Mouse (Mus musculus): ENCODE results near the gene Unc50.
A peak's percentile ranks its signal among the peaks of the same experiment; 100 is the strongest.

Gene Unc50

DNA sequence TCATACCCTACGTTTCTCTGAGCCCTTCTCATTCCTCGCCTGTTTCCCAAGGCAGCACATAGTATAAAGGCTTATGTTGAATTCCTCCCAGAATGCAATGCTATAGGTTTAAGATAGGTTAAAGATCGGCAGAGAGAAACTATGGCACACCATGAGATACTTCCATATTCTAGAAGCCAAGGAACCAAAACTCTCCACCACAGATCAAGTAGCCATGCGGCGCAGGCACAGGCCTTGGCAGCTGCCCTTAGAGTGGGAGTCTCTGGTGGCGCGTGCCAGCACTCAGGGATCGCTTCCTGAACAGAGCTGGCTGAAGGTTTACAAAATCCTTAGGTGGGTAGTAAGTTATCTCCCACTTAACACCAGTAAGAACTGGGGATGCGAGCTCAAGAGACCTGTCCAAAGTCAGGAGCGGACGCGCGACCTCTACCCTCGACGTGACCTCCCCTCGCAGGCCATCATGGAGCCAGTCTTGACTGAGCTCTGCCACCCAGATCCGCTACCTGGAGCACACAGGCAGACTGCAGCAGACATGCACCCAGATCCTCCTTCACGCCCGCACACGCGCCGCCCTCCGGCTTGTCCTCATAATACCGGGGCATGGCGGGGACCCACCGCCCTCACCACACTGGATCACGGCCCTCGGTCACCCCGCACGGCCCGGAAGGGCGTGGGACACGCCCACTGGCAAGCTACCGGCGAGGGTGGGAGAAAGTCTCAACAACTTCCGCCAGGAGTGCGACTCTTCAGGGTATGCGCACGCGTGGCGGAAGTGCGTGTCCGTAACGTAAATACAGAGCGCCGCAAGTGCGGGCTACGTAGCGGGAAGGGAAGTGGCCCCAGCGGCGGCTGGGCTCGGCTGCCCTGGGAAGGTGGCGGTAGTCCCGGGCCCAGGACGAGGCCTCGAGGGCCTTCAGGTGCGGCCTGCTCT lies at the start of gene Unc50, which contains the start of gene Coa5:
TSS of gene Unc50 (plus strand) at position 774 of the 931 bp plus-strand sequence.
TSS of gene Coa5 (minus strand) at position 738 of the 931 bp plus-strand sequence.
- DNase-seq (ENCODE audit: low spot score): peak; percentile 97

DNA sequence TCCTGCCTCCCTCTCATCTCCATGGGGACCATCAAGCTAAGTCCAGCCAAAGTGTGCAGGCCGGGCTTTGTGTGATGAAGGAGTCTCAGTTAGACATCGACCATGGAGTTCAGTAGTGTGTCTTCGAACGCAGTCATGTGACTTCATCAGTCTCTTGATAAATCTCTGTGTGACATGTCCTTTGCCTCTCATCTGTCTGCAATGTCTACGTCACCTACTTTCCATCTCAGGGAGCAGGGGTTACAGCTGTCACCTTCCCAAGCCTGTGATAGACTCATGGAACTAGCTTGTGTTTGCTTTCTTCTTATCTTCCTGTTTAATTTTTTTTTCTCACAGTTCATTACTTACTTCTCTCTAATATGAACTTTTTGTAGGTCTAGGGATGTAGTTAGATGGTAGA lies 49.0 kb upstream of the Unc50 start:
- no peak for DNase-seq (ENCODE audit: low spot score)

DNA sequence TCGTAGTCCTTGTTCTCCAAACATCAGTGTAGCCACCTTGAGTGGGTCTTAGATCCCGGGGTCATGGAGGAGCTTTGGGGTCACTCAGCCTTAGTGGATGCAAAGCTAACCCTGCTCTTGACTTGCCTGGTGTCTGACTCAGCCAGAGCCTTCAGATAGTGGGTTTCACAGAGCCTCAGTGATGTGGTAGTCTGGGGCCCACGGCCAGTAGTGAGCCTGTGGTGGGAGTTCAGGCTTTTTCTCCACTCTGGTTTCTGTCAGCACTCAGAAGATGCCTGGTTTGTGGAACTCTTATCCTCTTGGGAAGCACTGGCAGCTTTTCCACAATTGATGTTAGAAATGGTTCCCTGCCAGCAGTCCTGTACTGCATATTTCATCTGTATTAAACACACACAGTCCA lies 45.6 kb upstream of the Unc50 start:
- DNase-seq (ENCODE audit: low spot score): no peak

DNA sequence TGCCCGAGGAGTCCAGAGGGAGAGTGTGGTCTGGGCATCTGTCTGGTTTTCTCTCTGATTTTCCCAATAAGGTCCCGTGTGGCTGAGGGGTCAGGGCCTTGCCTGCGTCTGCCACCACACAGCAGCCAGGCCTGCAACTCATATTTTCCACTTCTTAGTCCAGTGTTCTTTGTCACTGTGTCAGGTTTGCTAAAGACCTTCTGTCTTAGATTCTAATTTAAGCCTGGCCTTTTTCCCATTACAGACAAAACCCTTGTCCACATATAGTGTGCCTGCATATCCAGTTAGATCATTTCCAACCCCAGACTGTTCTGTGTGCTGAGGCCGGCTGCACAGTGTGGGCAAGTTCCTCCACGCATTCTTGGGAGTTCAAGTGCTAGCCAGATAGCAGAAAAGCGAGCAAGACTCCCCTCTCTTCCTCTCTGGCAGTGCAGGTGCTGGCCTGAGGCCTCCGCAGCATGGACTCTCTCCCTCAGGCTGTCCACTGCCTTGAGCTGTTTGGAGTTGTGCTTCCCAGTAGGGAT lies 43.4 kb upstream of the Unc50 start:
- DNase-seq (ENCODE audit: low spot score): no peak

DNA sequence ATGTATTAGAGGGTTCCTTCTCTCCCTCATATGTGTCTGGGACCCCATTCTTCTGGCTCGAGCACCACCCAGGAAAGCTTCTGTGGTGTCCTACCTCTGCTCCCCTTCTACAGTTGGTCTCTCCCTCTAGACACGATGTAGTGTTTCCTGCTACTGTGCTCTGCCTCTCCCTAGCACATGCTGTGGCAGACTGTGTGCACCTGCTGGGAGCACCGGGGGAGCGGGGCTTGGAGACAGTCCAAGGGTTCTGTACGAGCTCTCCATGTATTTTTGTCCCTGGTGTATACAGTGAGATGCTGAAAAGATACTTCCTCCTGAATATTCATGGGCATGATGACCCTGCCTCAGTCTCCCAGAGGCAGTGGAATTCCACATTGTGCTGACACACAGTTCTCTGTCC lies 36.8 kb upstream of the Unc50 start:
- DNase-seq (ENCODE audit: low spot score): no peak

DNA sequence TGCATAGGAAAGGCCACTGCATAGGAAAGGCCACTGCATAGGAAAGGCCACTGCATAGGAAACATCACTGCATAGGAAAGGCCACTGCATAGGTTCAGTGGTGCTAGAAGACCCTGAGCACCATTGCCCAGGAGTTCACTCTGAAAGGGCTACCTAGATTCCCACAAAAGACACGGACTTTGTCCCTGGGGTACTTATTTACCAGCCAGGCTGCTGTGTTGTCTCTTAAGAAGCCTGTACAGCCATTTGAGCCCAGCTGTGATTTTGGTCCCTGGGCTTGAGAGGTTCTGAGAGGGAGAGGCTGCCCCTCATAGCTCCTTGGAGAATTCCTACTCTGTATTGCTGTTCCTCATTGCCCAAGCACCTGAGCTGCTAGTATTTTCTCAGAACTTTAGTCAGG lies 33.5 kb upstream of the Unc50 start:
- DNase-seq (ENCODE audit: low spot score): no peak

DNA sequence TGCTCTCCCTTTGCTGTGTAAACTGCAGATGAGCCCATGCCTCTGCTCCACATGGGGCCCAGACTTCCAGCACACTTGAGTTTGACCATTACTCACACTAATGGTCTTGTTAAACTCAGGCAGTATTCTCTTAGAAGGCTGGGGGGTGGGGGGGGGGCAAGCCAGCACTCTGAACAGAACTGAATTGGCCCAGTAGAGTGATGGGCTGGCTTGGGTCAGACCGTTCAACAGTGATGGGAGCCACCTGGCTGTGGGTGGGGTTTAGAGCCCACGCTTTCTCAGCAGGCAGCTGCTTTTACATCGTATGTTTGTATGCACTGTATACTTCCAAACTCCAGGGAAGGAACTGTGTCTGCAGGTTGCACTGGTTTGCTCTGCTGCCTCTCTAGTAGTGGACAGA lies 31.0 kb upstream of the Unc50 start:
- peak; percentile 20 for DNase-seq (ENCODE audit: low spot score)

DNA sequence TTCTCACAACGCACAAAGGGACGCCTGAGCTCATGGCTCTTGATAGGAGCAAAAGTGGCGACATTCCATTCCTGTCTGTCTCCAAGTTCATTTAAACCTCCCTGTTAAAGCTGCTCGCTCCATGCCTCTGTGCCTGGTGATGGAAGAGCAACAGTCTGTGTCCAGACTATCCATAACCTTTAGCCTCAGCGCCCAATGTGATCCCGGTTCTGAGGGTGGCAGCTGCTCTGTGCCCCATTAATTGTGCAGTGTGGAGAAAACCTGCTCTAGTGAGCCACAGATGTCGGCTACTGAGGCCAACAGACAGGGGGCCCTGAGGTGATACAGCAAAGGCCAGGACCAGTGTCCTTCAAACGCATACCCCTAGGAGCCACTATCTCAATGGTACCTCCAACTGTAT lies 30.2 kb upstream of the Unc50 start:
- peak; percentile 9 for DNase-seq (ENCODE audit: low spot score)

DNA sequence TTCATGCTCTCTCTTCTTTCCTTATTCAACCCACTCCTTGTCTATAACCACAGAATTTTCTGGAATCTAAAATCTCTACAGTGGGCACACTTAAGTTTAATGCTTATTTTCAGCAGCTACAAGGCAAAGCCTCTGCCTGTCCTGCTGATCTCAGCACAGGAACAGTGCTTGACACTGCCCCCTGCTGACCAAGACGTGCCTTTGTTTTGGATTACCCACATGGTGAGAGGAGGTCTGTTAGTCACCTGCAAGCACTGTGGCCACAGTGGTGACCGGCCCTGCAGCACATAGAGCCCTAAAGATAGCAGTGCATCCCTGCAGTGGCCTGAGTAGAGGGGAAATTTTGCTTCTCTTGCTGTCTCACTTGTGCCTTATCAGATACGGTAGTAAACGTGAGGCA lies 28.3 kb upstream of the Unc50 start:
- DNase-seq (ENCODE audit: low spot score): peak; percentile 79

DNA sequence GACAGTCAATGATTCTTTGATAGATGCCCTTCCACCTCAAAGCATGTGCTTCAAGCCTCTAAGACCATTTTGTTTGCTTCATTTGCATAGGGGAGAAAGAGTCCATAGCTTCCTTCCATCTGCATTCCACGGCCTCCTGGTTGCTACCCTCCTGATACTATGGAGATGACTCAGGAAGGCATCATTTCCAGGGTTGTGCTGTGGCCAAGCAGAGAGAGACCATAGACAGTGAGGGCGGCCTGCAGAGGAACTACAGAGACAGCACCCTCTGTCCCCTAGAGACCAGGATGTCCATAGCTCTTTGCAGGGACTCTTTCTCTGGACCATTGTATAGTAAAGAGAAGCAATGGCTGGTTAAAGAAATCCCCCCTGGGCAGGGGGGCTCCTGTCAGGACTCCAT lies 24.8 kb upstream of the Unc50 start:
- no peak for DNase-seq (ENCODE audit: low spot score)

DNA sequence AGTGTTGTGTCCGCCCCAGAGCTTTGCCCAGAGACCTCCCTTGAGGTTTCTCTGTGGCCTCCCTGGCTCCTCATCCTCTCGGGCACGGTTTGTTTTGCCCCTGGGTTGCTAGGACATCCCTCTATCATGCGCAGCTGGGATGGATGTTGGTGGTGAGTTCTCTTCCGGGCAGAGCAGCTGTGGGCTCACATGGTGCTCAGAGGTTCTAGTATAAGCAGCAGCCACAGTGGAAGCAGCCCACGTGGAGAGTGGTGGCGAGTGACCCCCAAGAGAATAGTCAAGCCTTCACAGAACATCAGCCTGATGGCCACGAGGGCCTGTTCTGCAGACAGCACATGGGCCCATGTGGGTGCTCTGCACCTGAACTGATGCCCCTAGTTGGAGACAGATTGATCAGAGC lies 22.7 kb upstream of the Unc50 start:
- DNase-seq (ENCODE audit: low spot score): no peak

DNA sequence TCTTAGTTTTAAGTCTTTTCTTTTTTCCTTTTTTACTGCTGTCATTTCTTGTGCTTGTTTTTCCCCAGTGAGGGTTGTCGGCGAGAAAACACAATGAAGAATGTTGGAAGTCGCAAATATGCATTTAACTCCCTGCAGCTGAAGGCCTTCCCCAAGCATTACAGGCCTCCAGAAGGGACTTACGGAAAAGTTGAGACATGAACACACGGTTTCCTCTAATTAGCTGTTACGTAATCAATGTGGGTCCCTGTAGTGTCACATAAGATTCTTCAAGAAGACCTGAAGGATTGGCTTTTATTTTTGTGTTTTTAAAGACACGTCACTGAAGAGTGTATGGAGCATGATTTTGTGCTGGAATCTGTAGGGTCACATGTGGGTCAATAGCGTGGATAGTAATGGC lies 21.9 kb upstream of the Unc50 start:
- DNase-seq (ENCODE audit: low spot score): no peak

DNA sequence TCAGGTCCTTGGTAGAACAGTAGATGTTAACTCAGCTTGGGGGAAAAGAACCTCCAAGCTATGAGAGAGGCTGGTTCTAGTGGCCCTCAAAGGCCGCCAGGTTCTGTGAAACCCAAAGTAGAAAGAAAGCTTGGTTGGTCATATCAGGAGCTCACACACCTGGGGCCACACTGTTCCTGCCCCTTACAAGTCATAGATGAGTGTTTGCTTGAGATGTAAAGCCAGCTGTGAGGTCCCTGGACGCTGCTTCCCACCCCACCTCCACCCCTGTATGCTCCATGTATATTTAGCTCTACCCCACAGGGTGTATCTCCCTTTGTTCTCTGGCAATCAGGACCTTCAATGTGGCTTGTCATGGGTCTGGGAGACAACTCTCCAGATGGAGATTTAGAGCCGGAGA lies 21.3 kb upstream of the Unc50 start:
- no peak for DNase-seq (ENCODE audit: low spot score)

DNA sequence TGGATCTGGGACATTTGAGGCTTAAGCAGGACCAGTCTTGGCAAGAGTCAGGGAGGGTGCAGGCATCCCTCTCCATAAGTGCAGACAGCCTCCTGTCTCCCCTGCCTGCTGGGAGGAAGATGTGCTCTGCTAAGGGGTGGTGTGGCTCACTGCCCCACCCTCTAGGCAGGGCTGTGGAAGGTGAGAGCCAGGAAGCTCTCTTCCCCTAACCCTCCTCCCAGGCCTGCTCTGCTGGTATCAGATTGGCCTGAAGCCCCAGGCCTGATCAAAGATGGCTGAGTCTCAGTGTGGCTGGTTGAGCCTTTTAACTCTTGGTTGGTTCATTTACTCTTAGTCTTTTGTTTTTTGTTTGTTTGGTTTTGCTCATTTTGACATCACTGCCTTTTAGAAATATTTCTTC lies 20.3 kb upstream of the Unc50 start:
- no peak for DNase-seq (ENCODE audit: low spot score)

DNA sequence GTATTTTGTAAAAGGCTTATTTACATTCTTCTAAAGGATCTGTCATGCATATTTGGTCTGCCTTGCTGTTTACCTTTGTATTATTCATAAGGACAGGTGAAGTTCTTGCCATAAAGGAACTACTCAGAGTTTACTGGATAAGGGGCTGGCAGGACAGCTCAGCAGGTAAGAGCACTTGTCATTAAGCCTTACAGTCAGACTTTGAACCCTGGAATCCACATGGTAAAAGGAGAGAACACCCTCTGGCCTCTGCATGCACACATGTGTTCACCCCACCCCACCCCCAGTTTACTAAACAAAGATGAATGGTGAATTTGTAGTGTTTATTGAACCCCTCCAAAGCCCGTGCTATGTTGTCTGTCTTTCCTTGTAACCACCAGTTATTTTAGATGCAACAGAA lies 14.5 kb upstream of the Unc50 start:
- no peak for DNase-seq (ENCODE audit: low spot score)

DNA sequence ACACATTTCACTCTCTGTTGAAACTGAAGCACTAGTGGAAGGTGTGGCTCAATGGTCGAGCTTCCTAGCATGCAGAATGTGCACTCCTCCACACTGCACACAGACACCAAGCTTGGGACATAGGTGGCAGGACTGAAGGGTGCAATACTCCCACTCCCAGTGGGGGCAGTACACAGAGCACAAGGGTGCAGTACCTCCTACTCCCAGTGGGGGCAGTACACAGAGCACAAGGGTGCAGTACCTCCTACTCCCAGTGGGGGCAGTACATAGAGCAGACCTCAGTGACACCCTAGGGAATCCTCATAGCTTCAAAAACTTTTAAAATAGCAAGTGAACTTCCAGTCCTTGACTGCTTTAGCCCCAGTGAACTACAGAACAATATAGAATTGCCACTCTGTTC lies 10.5 kb upstream of the Unc50 start:
- peak; percentile 15 for DNase-seq (ENCODE audit: low spot score)

DNA sequence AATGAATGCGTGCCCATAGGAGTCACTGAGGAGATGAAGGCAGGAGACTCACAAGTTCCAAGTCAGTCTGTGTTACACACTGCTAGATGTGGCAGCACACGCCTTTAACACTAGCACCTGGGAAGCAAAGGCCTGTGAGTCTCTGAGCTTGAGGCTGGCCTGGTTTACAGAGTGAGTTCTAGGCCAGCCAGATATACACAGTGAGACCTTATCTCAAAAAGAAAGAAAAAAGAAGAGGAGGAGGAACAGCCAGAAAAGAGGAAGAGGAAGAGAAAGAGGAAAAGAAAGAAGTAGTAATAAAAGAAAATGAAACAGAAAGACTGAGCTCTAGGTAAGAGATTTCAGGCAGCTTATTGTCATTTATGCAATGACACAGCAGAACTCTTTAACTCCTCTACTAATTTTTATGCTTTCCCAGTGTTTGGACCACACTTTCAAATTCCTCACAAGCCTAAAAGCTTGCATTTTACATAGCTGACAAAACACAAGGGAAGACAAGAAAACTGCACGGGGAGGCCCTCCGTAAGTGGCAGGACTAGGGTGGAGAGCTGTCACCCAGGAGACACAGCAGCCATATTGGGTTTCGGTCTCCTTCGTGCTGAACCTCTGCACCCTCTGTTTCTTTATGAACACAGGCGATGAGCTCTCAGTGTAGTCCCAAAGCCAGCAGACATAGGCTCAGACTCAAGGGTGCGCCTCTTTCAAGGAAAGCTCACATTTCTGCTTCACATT lies 2.6 kb upstream of the Unc50 start:
- DNase-seq (ENCODE audit: low spot score): no peak

DNA sequence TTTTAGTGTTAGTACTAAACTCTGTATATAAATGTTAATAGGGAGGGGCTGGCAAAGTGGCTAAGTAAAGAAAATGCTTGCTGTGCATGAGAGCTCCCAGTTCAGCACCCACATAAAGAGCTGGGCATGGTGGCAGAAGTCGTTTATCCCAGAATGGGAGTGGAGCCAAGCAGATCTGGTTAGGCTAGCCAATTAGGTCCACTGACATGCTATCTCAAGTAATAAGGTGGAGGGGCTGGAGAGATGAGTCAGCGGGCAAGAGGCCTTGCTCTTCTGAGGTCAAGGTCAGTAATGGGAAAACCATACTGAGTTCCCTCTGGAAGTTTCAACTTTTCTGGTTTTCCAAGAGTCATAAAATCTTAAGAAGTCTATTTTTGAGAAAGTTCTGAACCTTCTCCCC lies 1.0 kb upstream of the Unc50 start:
- no peak for DNase-seq (ENCODE audit: low spot score)

DNA sequence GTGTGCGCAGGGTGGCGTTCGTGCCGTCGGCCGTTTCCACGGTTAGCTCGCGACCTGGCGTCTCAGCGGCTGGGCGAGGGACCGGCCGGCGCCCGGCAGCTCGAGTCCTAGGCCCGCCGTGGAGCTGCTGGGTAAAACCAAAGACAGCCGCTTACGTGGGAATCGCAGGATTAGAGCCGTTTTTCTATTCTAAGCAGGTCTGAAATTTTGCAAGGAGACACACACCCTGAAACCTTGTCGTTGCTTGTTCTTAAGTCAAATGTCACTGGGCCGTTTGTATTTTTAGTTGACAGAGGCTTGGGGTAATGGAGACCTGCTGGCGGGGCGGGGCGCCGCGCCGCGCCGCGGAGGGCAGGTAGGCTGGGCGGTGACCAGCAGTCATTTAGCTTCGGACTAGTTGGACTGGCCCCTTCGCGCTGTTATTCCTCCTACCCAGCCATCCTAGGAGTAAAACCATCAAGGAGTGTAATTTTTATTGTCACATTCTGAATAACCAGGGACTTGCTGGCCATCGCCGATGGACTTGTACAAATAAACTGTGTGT lies 430 bp downstream of the Unc50 start:
- peak; percentile 17 for DNase-seq (ENCODE audit: low spot score)

DNA sequence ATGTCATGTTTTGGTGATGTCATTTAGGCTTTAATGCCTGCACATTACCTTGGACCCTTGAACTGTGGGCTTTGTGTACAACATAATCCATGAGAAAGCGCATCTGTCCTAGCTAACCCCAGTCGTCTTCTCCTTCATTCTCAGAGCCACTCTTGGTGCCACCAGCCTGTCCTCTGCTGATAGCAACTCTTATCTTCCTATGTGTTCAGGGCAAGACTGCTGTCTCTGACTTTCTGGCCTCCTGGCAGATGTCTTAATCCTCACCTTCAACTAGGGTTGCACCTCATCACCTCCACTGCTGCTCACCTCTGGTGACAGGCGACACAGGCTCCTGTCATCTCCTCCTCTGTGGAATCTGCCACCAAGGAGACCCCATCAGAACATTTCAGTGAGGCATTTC lies 6.5 kb downstream of the Unc50 start:
- DNase-seq (ENCODE audit: low spot score): no peak

DNA sequence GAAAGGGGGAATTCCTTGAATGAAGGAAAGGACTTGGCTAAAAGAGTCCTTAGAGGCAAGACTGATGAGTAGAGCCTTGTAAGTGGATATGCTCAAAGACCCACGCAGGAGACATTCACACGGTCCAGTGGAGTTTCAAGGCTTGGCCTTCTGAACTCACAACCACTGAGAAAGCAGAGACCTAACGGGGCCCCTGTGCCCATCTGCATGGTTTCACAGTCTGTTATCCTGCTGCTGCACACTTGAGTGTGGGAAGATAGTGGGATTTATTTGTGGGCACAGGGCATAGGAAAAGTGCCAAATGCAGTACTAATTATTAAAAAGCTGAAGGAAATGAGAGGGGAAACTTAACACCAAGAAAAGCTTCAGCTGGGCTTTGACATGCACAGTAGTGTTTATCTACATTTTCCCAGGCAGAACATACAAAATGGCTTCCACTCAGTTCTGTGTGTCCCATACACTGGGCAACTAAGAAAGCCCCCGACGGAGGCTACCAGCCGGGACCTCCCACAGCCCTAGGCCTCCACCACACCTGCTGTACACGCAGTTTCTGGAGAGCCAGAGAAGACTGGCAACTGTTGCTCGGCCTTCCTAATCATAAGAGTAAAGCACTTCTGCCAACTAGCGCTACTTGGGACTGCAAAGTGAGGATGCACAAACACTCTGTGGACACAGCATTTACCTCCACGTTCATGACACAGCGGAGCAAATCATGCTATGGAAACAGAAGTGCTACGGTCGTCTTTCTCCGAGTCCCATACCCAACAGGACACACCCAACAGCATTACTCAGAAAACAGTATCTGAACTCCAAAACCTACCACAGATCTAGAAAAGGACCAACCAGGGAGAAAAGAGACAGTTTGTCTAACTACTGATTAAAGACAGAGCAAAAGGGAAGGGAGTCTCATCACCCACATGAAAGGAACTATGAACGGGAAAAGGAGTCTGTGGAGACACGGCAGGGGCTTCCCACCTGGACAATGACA lies 13.2 kb downstream of the Unc50 start:
- DNase-seq (ENCODE audit: low spot score): no peak
